Mouse (Mus musculus): ENCODE results near the gene Shc1. TPM values are rescaled to one million over a fixed set of nuclear protein-coding genes. Genes with fewer than 3 reads are reported as not detected.
A peak's percentile ranks its signal among the peaks of the same experiment; 100 is the strongest.

Gene Shc1
- 37.2 and 44.7 TPM in 2 replicates for polyA plus RNA-seq (2015; fragmentation: Nextera tagmentation; extraction: Ambion mirVana)

DNA sequence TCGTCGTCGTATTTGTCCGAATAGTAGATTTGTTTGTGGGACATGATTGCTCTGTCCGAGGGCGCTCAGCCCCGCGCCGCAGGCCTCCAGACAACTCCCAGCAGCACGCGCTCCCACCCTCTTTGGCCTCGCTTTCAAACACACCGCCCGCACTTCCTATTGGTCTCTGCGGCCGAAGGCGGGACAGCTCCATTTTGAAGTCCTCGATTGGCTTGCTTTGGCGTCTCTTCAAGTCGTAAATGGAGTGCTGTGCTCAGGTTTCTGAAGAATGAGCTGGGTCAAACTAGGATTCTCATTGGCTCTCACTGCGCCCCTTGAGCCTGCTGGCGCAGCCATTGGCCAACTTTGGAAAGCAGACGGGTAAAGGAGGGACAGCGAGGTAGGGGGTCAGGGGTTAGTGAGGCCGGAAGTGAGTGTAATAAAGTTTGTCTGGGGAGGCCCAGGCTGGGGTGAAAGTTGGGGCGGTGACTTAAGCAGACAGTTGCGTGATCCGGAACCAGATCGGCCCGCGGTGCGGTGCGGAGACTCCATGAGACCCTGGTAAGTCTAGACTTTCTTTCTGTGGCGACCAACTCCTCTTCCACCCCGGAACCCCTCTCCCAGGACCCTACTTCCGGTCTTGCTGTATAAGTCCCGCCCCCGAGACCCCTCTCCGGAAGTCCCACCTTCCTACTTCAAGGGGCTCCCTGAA lies at the start of gene Shc1, which contains the start of gene Cks1b:
TSS of gene Shc1 (plus strand) at position 274 of the 691 bp plus-strand sequence.
TSS of gene Cks1b (minus strand) at position 214 of the 691 bp plus-strand sequence.
- peak; percentile 97 for DNase-seq (ENCODE audit: low spot score)

DNA sequence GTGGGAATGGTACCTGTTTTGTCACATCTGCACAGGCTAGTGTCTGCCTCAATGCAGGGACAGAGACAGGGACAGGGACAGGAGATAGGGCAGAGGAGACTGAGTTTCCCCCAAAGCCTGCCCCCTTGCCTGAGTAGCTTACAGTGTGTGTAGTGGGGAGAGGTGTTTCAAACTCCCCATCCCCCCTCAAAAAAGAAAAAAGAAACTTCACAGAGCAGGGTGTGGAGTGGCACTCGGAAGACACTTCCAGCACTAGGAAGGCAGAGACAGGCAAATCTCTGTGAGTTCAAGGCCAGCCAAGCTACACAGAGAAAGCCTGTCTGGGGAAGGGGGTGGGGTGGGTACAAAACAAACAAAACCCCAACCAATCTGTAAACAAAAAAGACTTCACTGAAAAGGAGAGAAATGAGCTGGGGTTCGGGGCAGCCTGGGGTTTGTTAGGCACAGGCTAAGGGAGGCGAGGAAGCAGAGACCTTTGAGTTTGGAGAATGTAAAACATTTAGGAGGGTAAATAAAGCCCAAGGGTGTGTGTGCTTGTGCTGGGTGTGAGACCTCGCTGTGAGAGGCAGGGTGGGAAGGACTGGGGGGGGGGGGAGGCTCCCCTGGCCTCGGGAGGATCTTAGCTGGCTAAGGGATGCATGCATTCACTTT lies 44.5 kb upstream of the Shc1 start:
- no peak for DNase-seq (ENCODE audit: low spot score)

DNA sequence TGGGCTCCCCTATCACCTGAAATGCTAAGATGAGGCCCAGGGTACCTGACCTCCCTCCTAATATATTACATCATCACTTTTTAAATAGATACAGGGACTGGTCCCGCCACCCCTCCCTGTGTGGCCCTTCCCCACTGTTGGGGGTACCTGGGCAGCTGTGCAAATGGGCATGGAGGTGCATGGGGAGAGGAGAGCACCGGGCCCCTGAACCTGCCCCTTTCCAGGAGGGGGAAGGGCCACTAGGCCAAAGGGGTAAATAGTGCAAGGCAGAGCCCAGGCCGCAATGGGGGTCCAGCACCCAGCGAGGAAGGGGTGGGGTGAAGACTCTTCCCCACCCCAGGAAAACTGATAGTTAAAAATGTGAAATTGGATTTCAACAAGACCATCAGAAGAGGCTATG lies 40.4 kb upstream of the Shc1 start:
- no peak for DNase-seq (ENCODE audit: low spot score)

DNA sequence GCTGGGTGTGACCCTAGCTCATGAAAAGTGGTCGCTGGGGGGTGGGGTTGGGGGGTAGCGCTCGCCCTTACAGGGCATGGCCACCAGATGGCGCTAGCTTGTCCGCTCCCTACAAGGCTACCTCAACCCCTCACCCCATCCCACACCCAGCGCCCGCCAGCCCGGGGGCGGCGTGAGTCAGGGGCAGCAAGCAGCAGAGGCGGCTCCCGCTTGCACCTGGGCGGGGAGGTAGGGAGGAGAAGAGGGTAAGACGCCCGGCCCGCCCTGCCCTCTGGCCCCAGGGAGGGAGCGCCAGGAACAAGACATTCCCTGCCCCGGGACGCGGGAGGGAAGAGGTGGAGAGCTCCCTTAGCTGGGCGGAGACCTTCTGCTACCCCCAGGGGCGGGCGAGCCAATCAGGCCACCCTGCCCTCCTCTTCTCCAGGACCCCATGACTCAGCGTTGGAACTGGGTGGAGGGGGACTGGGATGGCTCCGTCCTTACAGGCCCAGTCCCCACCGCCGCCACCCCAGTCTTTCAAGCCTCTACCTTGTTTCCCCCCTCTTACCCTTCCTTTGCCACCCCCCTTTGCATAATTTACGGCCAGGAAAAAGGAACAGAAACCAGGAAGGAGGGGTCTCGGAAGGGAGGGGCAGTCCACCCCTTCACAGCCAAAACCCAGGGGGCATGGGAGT lies 39.7 kb upstream of the Shc1 start:
- DNase-seq (ENCODE audit: low spot score): peak; percentile 78

DNA sequence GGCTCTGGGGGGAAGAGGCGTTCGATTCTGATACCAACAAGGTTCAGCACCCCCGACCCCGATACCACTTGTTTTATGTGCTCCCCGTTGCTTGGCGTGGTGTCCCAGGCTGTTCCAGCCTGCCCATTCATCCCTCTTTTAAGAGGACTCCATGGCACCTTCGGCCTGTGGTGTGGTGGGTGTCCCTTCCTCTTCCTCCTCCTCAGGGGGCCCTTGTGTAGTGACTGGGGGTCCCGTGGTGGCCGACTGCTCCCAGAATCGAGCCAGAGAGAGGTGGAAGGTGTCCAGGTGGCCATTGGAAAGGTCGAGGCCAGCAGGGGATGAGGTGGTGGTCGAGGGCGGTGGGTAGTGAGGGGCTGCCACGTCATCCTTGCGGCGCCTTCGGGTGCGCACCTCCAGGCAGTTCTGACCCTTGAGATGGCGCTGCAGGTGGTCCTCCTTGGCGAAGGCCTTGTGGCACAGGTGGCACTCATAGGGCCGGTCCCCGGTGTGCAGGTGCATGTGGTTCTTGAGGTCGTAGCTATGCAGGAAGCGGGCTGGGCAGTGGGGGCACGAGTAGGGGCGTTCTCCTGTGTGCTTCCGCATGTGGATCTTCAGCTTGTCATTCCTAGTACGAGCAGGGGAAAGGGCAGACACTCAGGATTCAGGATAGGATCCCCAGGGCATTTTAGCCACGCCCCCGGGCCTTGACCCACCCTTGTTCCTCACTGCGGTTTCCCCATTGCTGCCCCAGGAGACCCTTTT lies 38.7 kb upstream of the Shc1 start:
- peak; percentile 60 for DNase-seq (ENCODE audit: low spot score)

DNA sequence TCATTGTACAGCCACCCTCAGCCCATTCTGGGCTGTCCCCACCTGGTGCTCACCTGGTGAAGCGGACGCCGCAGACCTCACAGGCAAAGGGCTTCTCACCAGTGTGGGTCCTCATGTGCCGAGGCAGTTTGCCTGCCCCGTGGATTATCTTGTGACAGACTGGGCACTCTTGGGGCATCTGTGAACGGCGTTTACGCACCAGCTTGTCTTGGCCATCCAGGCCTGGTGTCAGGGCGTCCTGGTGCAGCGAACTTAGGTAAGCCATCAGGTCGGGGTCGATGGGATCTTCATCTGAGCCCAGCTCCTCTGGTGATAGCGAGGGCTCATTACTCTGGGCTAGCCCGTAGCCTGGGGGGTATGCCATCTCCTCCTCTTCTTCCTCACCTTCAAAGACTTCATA lies 38.0 kb upstream of the Shc1 start:
- no peak for DNase-seq (ENCODE audit: low spot score)

DNA sequence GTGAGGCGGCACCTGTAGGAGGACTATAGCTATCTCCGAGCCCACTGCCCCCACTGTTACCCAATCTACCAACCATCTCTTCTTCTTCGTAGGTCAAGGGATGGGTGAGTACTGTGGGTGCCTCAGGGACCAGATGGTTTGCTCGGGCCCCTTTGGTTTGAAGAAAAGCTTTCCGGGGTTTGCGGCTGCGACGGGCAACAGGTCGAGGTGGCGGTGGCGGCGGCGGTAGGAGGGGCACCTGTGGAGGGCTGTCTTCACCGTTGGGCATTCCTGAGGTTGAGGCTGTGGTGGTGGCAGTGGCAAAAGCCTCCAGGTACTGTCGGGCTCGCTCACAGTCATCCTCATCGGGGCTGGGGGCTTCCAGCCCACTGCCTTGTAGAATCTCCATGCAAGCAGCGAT lies 37.5 kb upstream of the Shc1 start:
- no peak for DNase-seq (ENCODE audit: low spot score)

DNA sequence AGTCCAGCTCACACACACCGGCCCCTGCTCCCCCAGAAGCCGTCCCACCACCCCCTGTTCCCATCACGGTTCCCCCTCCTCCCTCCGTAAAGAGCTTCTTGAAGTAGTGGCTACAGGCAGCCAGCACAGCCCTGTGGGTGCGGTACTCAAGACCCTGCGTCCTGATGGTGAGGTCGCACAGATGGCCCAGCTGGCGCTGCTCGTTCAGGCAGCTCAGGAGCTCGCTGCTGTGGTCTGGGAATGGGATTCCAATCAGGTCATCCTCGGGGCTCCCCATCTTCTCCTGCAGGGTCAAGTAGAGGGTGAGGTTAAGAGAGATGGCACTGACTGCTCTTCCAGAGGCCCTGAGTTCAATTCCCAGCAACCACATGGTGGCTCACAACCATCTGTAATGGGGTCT lies 37.0 kb upstream of the Shc1 start:
- DNase-seq (ENCODE audit: low spot score): no peak

DNA sequence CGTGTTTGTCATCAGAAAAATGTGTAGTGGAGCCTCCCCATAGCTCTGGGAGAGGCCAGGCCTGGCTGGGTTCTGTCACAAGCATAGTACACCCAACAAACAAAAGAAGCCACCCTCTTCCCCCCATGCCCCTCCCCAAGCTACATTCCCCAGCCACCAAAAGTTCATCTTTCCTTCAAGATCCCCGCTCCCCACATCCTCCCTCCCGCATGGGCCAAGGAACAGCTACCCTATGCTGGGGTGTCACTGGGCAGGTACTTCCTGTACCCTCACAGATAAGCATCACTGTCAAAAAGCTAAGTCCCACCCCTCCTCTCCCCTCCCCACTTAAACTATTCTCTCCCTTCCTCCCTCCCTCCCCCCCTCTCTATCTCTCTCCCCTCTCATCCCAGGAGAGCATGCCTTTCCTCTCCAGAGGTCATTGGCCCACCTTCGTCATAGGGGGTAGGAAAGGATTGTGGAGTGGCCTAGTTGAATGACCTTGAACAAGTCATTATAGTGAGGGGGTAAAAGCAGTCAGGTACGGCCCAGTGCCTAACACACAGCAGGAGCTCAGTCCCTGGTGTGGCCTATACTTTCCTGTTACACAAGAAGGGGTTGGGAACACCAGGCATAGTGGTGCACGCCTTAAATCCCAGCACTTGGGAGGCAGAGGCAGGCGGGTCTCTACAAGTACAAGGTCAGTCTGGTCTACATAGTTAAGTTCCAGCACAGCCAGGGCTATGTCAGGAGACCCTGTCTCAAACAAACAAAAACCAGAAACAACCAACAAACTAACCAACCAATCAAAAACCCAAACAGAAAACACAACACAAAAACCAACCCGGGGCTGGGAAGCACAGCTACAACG lies 36.0 kb upstream of the Shc1 start:
- no peak for DNase-seq (ENCODE audit: low spot score)

DNA sequence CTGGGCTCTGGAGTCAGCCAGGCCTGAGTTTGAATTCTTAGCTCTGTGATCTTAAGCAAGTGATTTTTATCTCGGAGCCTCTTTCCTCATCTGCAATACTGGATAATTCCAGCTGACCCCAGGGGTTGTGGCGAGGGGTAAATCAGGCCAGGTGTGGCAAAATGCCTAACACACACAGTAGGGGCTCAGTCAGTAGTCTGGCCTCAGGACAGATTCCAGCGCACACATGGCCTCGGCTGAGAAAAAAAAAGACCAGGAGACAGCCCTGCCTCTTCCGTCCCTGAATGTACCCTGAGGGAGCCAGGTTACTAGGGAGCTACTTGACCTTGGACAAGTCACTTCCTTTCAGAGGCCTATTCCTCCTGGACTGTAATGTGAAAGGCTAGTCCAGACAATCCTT lies 35.3 kb upstream of the Shc1 start:
- no peak for DNase-seq (ENCODE audit: low spot score)

DNA sequence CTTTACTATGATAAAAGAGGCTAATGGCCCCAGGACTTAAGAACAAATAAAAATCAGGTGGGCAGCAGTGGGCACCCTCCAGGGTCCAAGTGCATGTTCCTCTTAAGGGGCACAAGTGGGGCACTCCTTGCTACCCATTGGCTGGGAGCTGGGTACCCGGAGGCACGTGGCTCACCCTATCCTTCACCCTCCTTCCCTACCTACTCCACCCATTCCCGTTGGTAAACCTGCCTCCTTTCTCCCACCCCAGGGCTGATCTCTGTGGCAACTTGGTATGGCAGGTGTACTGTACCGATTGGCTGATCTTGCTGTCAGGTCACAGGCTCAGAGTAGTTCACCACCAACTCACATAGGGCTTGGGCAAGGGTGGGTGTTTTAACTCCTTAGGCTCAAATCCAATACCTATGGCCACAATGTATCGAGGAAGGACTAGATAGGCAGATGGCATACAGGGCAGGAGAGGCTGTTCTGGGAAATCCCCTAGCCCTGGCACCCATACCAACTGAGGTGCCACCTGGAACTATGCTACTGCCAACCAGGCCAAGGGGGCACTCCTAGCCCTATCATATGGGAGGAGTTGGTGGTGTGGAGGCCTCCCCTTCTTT lies 34.5 kb upstream of the Shc1 start:
- no peak for DNase-seq (ENCODE audit: low spot score)

DNA sequence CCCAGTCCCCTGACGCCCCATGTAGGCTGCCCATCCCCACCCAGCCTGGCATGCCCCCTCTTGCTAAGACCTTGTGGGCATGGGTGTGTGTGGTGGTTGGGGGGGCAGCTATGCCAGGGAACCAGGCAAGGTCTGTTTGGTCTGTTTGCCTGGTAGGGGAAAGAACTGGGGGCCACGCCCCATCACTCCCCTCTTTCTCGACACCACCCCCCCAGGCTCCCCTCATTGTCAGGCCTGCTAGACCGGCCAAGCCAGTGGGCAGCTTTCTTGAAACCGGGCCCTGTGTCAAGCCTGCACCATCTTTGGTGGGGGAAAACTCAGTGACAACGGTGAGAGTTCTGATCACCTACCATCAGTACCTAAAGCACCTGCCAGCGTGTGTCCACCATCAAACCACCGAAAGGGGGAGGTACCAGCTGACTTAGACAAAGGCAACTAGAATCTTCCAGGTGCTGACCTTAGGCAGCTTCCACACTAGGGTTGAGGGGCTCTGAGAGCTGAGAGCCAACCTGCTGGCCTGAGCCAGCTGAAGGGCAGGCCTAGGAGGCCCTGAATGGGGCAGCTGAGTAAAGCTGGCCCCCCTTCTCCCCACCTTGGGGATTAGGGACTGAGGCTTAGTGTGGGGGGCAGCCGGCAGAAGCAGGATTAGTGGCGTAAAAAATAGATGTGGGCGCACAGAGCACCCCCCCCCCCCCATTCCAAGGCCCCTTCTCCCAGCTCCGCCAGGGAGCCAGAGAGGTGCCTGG lies 33.7 kb upstream of the Shc1 start:
- no peak for DNase-seq (ENCODE audit: low spot score)

DNA sequence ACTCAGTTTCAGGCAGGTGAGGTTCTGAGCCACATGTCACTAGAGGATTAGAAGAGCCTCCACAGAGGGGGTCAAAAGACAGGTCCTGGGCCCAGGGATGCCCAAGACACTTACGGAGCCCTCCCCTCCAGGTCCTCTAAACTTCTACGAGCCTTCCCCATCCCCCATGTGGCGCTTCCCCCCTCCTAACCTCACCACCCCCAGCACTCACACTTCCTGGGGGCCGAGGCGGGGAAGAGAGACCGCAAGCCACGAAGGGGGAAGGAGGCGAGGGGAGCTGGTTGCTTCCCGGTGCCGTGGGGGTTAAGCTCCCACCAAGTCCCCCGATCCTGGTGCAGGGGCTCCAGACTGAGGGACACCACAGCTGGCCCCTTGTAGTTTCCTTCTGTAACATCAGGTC lies 32.8 kb upstream of the Shc1 start:
- DNase-seq (ENCODE audit: low spot score): peak; percentile 49

DNA sequence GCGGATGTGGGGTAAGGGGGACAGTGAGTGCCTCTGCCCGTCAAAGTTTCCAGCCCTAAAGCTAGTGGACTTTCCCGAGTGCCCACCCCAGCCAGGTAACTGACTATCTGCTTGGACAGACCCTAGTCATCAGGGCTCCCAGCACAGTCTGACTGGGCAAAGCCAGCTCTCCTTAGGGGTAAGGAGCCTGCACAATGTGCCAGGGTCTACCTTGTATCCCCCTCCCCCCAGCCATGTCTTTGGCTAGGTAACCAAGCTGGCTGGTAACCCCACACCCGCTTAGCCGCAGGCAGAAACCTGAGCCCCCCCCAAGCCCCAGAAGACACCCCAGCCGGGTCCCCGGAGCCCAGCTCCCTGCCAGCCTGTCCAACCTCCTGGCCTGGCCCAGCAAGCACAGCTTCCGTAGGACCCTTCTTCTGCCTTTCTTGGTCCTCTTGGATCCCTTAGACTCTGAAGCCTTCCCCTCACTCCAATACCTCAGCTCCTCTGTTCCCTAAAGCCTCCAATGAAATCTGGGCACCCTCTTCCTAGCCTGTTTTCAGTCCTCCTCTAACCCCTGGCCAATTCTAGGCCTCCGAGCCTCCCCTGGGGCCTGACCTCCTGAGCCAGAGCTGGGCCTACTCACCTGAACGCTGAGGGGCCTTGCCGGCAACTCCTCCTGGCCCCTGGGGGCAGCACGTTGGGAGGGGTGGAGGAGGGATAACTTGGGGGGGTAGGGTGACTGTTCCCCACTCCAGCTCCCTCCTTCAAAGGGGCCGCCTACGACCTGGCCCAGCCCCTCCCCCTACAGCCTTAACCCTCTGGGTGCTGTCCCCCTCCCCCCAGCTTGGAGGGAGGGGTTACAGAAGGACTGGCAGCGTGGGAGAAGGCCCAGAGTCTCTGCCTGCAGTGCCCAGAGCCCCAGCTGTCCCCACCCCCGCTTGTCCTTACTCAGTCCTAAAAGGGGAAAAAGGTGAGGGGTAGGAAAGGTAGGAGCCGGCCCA lies 31.5 kb upstream of the Shc1 start:
- DNase-seq (ENCODE audit: low spot score): no peak

DNA sequence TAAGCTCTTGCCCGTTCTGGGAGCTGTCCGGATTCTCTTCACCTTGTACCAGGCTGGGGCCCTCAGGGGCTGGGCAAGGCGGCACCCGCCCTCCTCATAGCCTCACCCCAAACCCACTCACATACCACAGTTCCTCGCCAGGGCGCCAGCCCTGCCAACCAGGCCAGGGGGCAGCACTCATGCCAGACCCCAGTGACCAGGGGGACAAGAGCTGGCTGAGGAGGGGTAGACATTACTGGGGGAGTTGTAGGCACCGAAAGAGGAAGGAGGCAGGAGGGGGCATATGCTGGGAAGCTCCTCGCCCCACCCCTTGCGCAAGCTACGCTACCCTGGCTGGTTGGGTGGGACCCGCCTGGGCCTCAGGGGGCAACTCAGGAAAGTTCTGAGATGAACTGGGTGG lies 30.6 kb upstream of the Shc1 start:
- no peak for DNase-seq (ENCODE audit: low spot score)

DNA sequence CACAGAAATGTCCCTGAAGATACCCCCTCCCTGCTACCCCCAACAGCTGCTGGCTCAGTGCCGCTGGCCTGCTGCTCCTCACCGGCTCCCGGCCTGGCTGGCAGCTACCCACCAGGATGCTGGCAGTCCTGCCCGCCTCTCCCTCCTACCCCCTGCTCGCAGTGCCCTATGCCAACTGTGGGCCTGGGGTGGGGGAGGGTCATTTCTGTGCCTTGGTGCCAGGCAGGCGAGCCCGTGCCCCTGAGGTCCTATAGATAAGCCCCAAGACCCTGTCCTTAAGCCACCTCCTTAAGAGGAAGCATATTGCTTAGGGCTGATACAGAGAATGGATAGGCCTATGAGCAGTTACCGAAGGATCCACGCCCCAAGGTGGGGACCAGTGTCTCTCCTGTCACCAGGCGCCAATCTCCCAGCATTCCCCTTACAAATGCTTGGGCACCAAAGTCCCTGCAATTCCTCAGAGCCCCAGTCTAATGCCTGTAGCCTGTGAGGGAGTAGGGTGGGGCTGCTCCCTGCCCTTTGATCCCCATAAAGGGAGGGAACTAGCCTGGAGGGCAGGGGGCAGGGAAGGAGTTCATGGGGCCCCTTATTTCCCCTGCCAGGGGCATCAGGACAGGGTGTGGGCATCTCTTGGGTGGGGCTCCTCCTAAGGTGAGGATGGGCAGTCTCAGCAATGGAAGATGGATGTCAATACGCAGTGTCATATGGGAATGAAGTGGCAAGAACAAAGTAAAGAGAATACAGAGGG lies 29.9 kb upstream of the Shc1 start:
- no peak for DNase-seq (ENCODE audit: low spot score)

DNA sequence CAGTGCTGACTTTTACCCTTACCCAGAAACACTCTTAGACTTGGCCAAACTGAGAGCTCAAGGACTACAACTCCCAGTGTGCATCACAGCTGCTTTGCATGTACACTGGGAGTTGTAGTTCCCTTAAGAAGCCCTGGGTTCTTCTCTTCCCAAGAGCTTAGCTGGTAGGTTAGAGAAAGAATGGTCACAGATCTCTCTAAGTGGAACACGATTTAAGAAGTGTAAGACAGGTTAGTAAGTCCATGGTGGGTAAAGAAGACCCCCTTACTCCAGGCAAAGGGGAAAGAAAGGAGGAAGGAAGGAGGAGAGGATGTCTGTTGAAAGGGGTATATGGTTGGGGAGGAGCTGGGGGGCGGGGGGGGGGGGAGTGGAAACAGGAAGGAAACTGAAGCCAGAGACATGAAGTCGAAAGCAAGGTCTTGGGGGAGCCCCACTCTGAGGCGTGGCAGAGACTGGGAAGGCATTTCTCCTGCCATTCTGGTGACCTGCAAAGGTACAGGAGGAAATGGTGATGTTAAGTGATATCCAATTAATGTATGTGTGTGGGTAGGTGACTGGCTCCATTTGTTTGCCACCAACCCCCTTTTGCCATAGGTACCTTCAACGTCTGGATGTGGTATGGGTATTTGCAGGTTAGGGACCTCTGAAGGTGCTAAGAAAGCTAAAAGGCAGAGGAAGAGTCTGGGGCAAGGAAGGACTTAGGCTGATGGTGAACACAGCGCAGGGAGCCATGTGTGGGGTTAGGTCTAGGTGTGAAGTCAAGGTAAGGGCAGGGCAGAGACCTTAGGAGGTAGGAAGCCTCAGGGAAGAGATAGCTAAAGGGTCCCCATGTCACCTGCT lies 29.1 kb upstream of the Shc1 start:
- peak; percentile 78 for DNase-seq (ENCODE audit: low spot score)
